9 mouse cellular contexts compared by ENCODE assay signal in genomic region chr13:35886121-35886725, GRCm38 (mm10). TPM values are rescaled to one million over a fixed set of nuclear protein-coding genes. Genes with fewer than 3 reads are reported as not detected.
DNase-seq lines count a peak whose midpoint lies in the region; ATAC-seq lines count a peak whose summit lies in the region.
"Had no signal": no experiment of that assay in that cellular context is flagged by ENCODE, and none has a peak within 500 bp of the region (broad histone marks: within the 10 kb centered on the region; RNA-seq: fewer than 3 reads in every experiment).

No protein-coding gene starts in this region.

- H3K4me3 ChIP-seq in forebrain, embryonic 10.5 days: no peak overlapping the region
- H3K4me3 ChIP-seq in forebrain, embryonic 12.5 days (replicated peaks): no peak overlapping the region
- H3K4me3 ChIP-seq in kidney, embryonic 16.5 days (ENCODE audit: low read length): no peak overlapping the region

- no peak overlapping the region for H3K4me2 ChIP-seq in forebrain, embryonic 12.5 days
- H3K4me2 ChIP-seq in kidney, embryonic 16.5 days (replicated peaks; ENCODE audit: low read depth, low read length): 0 out of 2 replicates have a peak overlapping the region, but pooled peaks have one; percentile 15

- peak; percentile 38 for DNase-seq in forebrain, embryonic 10.5 days (ENCODE audit: extremely low spot score, low spot score)
- peak; percentile 61 for DNase-seq in A20 (ENCODE audit: low read depth, low spot score)
- peak; percentile 69 to 74 for DNase-seq in adrenal gland, postnatal 36 days
- DNase-seq in gastrocnemius, adult 8-10 months (ENCODE audit: low spot score in 2 of 2): peak; percentile 68 to 71
- DNase-seq in lung, postnatal 36 days: peak; percentile 74
- peak; percentile 8 to 43 for DNase-seq in thymus, postnatal 10 days (ENCODE audit: low spot score in 2 of 2)

- H3K27ac ChIP-seq in forebrain, embryonic 10.5 days: no peak overlapping the region
- no peak overlapping the region for H3K27ac ChIP-seq in forebrain, embryonic 12.5 days
- no peak overlapping the region for H3K27ac ChIP-seq in kidney, embryonic 16.5 days (ENCODE audit: low read length)
- H3K27ac ChIP-seq: macrophage had no signal

- no peaks in the 10 kb centered on the region for H3K9me3 ChIP-seq in forebrain, embryonic 10.5 days
- H3K9me3 ChIP-seq in forebrain, embryonic 12.5 days: no peaks in the 10 kb centered on the region
- peaks cover 3% of the 10 kb centered on the region; the same call in 1 of the 2 replicates for H3K9me3 ChIP-seq in kidney, embryonic 16.5 days (ENCODE audit: low read length)

- no peaks in the 10 kb centered on the region for H3K36me3 ChIP-seq in forebrain, embryonic 10.5 days (replicated peaks)
- H3K36me3 ChIP-seq in forebrain, embryonic 12.5 days (replicated peaks): no peaks in the 10 kb centered on the region
- no peaks in the 10 kb centered on the region for H3K36me3 ChIP-seq in kidney, embryonic 16.5 days (ENCODE audit: insufficient read depth, low read length)

- peaks cover 10% of the 10 kb centered on the region; the same call in 1 of the 2 replicates for H3K4me1 ChIP-seq in forebrain, embryonic 10.5 days
- H3K4me1 ChIP-seq in forebrain, embryonic 12.5 days: 0 out of 2 replicates have a peak, but pooled peaks cover 3% of the 10 kb centered on the region
- H3K4me1 ChIP-seq in kidney, embryonic 16.5 days (ENCODE audit: insufficient read depth, low read length): no peaks in the 10 kb centered on the region

- ATAC-seq in forebrain, embryonic 12.5 days (ENCODE audit: low FRiP score): no peak
- peak; percentile 27; the same call in 1 of the 2 replicates for ATAC-seq in kidney, embryonic 16.5 days (ENCODE audit: low FRiP score, low TSS enrichment)

- H3K27me3 ChIP-seq in forebrain, embryonic 10.5 days (ENCODE audit: poor library complexity, severe bottlenecking): no peaks in the 10 kb centered on the region
- no peaks in the 10 kb centered on the region for H3K27me3 ChIP-seq in forebrain, embryonic 12.5 days
- no peaks in the 10 kb centered on the region for H3K27me3 ChIP-seq in kidney, embryonic 16.5 days (ENCODE audit: insufficient read depth, low read length)

- no peak overlapping the region for H3K9ac ChIP-seq in forebrain, embryonic 12.5 days
- H3K9ac ChIP-seq in kidney, embryonic 16.5 days (replicated peaks; ENCODE audit: low read length): 0 out of 2 replicates have a peak overlapping the region, but pooled peaks have one; percentile 17

- 43% methylated on average over 15 of the region's 15 CpGs for WGBS in forebrain, embryonic 10.5 days
- WGBS in forebrain, embryonic 12.5 days: 42% methylated on average over 15 of the region's 15 CpGs
- 29% methylated on average over 15 of the region's 15 CpGs for WGBS in kidney, embryonic 16.5 days

RNA-seq across cellular contexts. Expression of gene Rpp40, which starts 19.9 kb away (rescaled TPM):
- 26.8 and 29.4 TPM in 2 replicates for polyA plus RNA-seq in forebrain, embryonic 10.5 days (2016; fragmentation: Nextera tagmentation; extraction: Ambion mirVana)
- polyA plus RNA-seq in forebrain, embryonic 12.5 days (2016; fragmentation: Nextera tagmentation; extraction: Ambion mirVana): 14.1 and 18.8 TPM in 2 replicates
- total RNA-seq in adrenal gland, postnatal 36 days (2021): 10 to 100 TPM; 13.9 to 20.8 TPM
- 10 to 100 TPM; 14.2 to 21.4 (median 15.2) TPM for total RNA-seq in gastrocnemius, adult 8-10 months (2022)
- 14.3 and 16.1 TPM in 2 replicates for polyA plus RNA-seq in kidney, embryonic 16.5 days (2015; fragmentation: Nextera tagmentation; extraction: Ambion mirVana)
